Mouse (Mus musculus) heart, embryonic 13.5 days (tissue): ENCODE measurements at regions not wholly inside any gene's neighbourhood (a gene's known extent, or its start where the extent isn't known, plus 50 kb on each side); places are given as distances from the start of the nearest gene placed in this dataset.

ENCODE experiments used
- ATAC-seq: fragments of 200-750 bp; cut with Nextera tagmentation; 2 replicates; pipeline ENCODE4 v1.8.0; 2017; ENCODE audit warnings: moderate TSS enrichment; ENCODE audit not compliant: insufficient number of reproducible peaks, low FRiP score, low TSS enrichment; ENCODE audit errors: extremely low read depth
- H3K27ac ChIP-seq: fragments of 300-500 bp; sonication (generic); replicated peaks from 2 replicates; pipeline ENCODE4 v1.5.1; 2015; ENCODE audit warnings: moderate library complexity, mild to moderate bottlenecking, inconsistent platforms
- H3K27me3 ChIP-seq: fragments of 300-500 bp; sonication (generic); replicated peaks from 2 replicates; pipeline ENCODE4 v1.6.1; 2015; ENCODE audit warnings: mild to moderate bottlenecking, inconsistent platforms
- H3K36me3 ChIP-seq: fragments of 300-500 bp; sonication (generic); 2 replicates; pipeline ENCODE4 v1.6.1; 2015; ENCODE audit warnings: mild to moderate bottlenecking, inconsistent platforms
- H3K4me1 ChIP-seq: fragments of 300-500 bp; sonication (generic); 2 replicates; pipeline ENCODE4 v1.6.1; 2015; ENCODE audit warnings: inconsistent platforms
- H3K4me2 ChIP-seq: fragments of 300-500 bp; sonication (generic); 2 replicates; pipeline ENCODE4 v1.6.1; 2015; ENCODE audit warnings: inconsistent platforms, mild to moderate bottlenecking, moderate library complexity
- H3K4me3 ChIP-seq: fragments of 300-500 bp; sonication (generic); 2 replicates; pipeline ENCODE4 v1.5.1; 2015; ENCODE audit warnings: moderate library complexity, mild to moderate bottlenecking, inconsistent platforms
- H3K9ac ChIP-seq: fragments of 300-500 bp; sonication (generic); 2 replicates; pipeline ENCODE4 v1.6.1; 2015; ENCODE audit warnings: inconsistent platforms, mild to moderate bottlenecking, moderate library complexity
- H3K9me3 ChIP-seq: fragments of 300-500 bp; sonication (generic); 2 replicates; pipeline ENCODE4 v1.6.1; 2016; ENCODE audit warnings: inconsistent platforms
- WGBS: fragments of 180-500 bp; shearing (Covaris S2); methylation state at CpG from one replicate; pipeline ENCODE4 v1.1.7; 2015; ENCODE audit warnings: mixed read lengths; 5-methylcytosine and 5-hydroxymethylcytosine counted together

DNA sequence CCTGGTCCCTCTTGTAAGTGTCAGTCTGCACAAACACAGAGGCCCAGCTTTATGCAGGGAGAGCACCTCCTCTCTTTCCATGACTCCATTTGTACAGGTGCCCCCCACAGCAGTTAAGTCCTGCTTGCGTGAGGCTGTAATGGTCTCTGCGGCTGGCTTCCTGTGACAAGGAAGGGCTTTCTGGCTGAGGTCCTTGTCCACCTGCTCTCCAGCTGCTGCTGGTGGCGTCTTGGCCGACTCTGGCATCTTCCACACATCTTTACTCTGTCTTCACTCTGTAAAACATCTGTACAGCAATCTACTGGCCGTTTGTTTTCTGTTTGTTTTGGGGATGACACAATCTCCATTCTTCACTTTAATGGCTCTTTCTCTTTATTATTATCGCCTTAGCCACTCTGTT lies 60.8 kb downstream of the Rpusd4 start:
- 54% methylated on average over 6 of the region's 6 CpGs for WGBS
- ATAC-seq, result no peak
- Histone ChIP-seq H3K27ac (no peak overlapping the region), H3K9me3 (no peaks in the 10 kb centered on the region), H3K27me3 (no peaks in the 10 kb centered on the region), H3K4me1 (peaks cover 55% of the 10 kb centered on the region), H3K9ac (no peak overlapping the region), H3K4me3 (no peak overlapping the region), H3K4me2 (no peak overlapping the region), H3K36me3 (no peaks in the 10 kb centered on the region)

GRCm38 (mm10) chr9:35330386-35330785 lies 62.7 kb downstream of the Rpusd4 start:
- WGBS, result 85% methylated on average over 2 of the region's 2 CpGs

GRCm38 (mm10) chr9:35331241-35331680 lies 63.6 kb downstream of the Rpusd4 start:
- Histone ChIP-seq H3K27ac (peak overlapping the region; percentile 54), H3K9ac (peak overlapping the region; percentile 40), H3K9me3 (no peaks in the 10 kb centered on the region), H3K4me3 (no peak overlapping the region), H3K4me1 (peaks cover 78% of the 10 kb centered on the region), H3K36me3 (no peaks in the 10 kb centered on the region), H3K4me2 (no peak overlapping the region), H3K27me3 (no peaks in the 10 kb centered on the region)
- WGBS, result 55% methylated on average over 7 of the region's 7 CpGs
- no peak for ATAC-seq

More at GRCm38 (mm10) chr9:35330386-35330785, 62.7 kb downstream of the Rpusd4 start:
- H3K27me3 ChIP-seq, result no peaks in the 10 kb centered on the region
- H3K4me2 ChIP-seq, result no peak overlapping the region
- no peak overlapping the region for H3K4me3 ChIP-seq
- ATAC-seq, result no peak
- H3K36me3 ChIP-seq, result no peaks in the 10 kb centered on the region
- peaks cover 69% of the 10 kb centered on the region for H3K4me1 ChIP-seq
- no peaks in the 10 kb centered on the region for H3K9me3 ChIP-seq
- H3K9ac ChIP-seq, result no peak overlapping the region
- peak overlapping the region; percentile 54 for H3K27ac ChIP-seq

DNA sequence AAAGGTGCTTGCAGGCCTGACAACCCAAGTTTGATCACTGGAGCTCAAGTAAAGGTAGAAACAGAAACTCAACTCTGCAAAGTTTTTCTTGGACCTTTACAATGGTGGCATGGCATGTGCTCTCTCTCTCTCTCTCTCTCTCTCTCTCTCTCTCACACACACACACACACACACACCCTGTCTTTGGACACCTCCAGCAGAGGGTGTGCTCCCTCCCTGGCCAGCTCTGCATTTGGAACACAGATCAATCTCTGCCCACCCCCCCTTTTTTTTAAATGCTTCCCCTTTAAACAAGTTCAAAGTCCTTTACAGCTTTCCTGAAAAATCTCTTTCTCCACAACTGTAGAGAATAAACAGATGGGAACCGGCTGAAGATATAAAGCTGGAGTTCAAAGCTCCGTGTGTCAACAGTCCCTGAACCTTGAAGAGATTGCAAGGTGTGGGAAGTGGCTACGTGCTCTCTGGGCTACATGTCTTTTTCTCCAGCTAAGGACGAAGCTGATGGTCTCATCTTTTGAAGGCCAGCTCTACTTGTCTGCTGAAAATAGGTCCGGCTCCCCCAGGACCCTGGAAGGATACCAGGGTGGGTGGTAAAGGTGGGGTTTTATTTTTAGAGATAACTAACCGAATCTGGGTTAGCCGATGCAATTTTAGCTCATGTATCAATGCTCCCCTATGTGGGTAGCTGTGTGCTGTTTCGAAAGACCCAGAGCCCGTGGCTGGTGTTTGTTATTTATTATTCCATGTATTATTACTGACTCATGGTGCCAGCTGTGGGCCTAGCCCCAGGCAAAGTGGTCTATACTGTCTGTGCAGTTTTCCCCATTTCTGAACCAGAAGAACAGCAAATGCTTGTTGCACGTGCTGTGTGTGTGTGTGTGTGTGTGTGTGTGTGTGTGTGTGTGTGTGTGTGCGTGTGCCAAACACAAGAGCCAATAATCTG lies 65.3 kb downstream of the Rpusd4 start:
- H3K9me3 ChIP-seq, result no peaks in the 10 kb centered on the region
- peaks cover 83% of the 10 kb centered on the region for H3K4me1 ChIP-seq
- H3K27ac ChIP-seq, result peak overlapping the region; percentile 4; the same call in 1 of the 2 replicates
- ATAC-seq, result no peak
- H3K36me3 ChIP-seq, result no peaks in the 10 kb centered on the region
- H3K9ac ChIP-seq, result no peak overlapping the region; the same call in 1 of the 2 replicates
- H3K4me3 ChIP-seq, result no peak overlapping the region
- 56% methylated on average over 11 of the region's 11 CpGs for WGBS
- no peaks in the 10 kb centered on the region for H3K27me3 ChIP-seq
- no peak overlapping the region for H3K4me2 ChIP-seq

GRCm38 (mm10) chr9:35333631-35334005 lies 66.0 kb downstream of the Rpusd4 start:
- Histone ChIP-seq H3K9ac (no peak overlapping the region; the same call in 1 of the 2 replicates), H3K9me3 (no peaks in the 10 kb centered on the region), H3K27ac (no peak overlapping the region), H3K4me2 (no peak overlapping the region), H3K4me3 (no peak overlapping the region), H3K36me3 (no peaks in the 10 kb centered on the region), H3K4me1 (peaks cover 87% of the 10 kb centered on the region), H3K27me3 (no peaks in the 10 kb centered on the region)
- WGBS, result 73% methylated on average over 8 of the region's 8 CpGs
- no peak for ATAC-seq

GRCm38 (mm10) chr9:35334536-35334935 lies 66.9 kb downstream of the Rpusd4 start:
- Histone ChIP-seq H3K27ac (peak overlapping the region; percentile 86), H3K36me3 (no peaks in the 10 kb centered on the region), H3K9ac (no peak overlapping the region), H3K4me3 (no peak overlapping the region), H3K4me1 (peaks cover 92% of the 10 kb centered on the region), H3K27me3 (no peaks in the 10 kb centered on the region), H3K9me3 (no peaks in the 10 kb centered on the region), H3K4me2 (no peak overlapping the region)
- 57% methylated on average over 5 of the region's 5 CpGs for WGBS
- ATAC-seq, result no peak

DNA sequence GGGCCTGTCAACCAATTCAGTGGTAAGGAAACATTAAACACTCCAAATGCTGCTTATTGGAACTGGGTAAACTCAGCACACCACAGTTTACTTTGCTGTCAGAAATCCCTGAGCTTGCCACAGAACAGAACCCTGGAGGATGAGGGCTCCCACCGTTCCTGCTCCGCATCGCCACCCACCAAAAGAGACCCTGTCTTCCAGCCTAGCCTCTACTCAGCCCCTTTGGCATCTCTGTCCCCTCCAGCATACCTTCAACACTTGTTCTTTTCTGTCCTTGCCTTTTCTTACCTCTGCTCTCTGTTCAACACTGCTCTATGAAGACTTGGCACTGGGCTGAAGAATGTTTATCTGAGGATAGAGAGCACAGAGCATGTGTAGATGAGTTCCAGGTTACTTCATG lies 67.5 kb downstream of the Rpusd4 start:
- 67% methylated on average over 3 of the region's 3 CpGs for WGBS
- no peaks in the 10 kb centered on the region for H3K9me3 ChIP-seq
- H3K27ac ChIP-seq, result peak overlapping the region; percentile 86
- no peaks in the 10 kb centered on the region for H3K36me3 ChIP-seq
- no peaks in the 10 kb centered on the region for H3K27me3 ChIP-seq
- H3K4me2 ChIP-seq, result peak overlapping the region; percentile 47
- H3K9ac ChIP-seq, result no peak overlapping the region
- peaks cover 93% of the 10 kb centered on the region for H3K4me1 ChIP-seq
- no peak overlapping the region for H3K4me3 ChIP-seq
- ATAC-seq, result no peak

DNA sequence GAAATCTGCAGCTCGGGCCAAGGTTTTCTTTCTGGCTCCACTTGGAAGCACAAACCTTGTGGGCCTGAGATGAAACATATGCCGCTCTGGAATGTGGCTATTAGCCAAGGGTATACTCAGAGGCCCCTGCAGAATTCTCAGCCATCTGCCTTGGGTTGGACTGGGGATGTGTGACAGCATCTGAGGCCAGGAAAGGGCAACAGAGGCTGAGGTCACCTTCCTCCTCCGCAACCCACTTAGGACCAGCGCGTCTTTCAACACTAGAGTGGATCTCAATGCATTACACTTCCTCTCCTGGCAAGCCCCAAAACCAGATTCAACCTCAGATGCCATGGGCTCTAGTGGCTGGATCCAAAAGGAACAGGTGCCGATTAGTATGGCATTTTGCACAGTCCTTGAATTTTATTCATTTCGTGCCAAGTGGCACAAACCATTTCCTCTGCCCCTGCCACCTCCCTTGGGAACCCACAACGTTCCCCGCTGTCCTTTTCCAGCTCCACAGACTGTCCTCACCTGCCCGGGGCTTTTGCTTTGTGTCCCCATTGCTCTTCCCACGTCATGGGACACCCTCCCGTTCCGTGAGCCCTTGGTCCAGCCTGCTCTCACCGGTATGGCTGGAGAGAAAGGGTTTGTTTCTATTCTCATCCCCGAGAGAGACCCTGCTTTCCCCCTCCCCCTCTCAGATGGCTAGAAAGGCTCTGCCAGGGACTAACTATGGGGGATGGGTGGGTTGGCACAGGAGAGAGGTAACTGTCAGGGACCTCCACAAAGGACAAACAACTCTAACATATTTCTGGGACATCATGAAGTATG lies 68.4 kb downstream of the Rpusd4 start:
- Histone ChIP-seq H3K4me1 (peaks cover 94% of the 10 kb centered on the region), H3K27ac (peak overlapping the region; percentile 86), H3K4me3 (no peak overlapping the region), H3K4me2 (peak overlapping the region; percentile 47), H3K9me3 (no peaks in the 10 kb centered on the region), H3K27me3 (no peaks in the 10 kb centered on the region), H3K36me3 (no peaks in the 10 kb centered on the region), H3K9ac (no peak overlapping the region)
- 31% methylated on average over 15 of the region's 15 CpGs for WGBS
- peak; percentile 38; the same call in 1 of the 2 replicates for ATAC-seq

GRCm38 (mm10) chr9:35336701-35337055 lies 69.0 kb downstream of the Rpusd4 start:
- ATAC-seq, result no peak
- Histone ChIP-seq H3K4me1 (peaks cover 94% of the 10 kb centered on the region), H3K36me3 (no peaks in the 10 kb centered on the region), H3K27me3 (no peaks in the 10 kb centered on the region), H3K27ac (peak overlapping the region; percentile 86), H3K9me3 (no peaks in the 10 kb centered on the region), H3K9ac (no peak overlapping the region), H3K4me2 (no peak overlapping the region), H3K4me3 (no peak overlapping the region)
- 47% methylated on average over 5 of the region's 5 CpGs for WGBS

DNA sequence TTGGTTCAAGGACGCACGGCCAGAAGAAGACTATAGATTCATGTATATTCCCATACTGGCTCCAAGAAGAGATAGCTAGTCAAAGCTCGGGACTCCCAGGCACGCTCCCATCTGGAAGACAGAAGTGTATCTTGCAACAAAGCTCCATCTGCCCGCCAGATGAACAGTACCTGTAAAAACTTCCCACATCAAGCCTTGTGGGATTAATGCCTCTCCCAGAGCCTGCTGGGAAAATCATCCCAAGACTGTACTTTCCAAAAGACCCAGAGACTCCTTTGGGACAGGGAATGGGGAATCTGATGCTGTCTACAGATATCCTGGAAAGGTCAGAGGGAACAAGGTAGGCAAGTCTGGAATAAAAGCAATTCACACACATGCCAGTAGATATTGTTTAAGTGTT lies 71.2 kb downstream of the Rpusd4 start:
- Histone ChIP-seq H3K4me3 (no peak overlapping the region), H3K27ac (peak overlapping the region; percentile 87)
- 69% methylated on average over 5 of the region's 5 CpGs for WGBS

DNA sequence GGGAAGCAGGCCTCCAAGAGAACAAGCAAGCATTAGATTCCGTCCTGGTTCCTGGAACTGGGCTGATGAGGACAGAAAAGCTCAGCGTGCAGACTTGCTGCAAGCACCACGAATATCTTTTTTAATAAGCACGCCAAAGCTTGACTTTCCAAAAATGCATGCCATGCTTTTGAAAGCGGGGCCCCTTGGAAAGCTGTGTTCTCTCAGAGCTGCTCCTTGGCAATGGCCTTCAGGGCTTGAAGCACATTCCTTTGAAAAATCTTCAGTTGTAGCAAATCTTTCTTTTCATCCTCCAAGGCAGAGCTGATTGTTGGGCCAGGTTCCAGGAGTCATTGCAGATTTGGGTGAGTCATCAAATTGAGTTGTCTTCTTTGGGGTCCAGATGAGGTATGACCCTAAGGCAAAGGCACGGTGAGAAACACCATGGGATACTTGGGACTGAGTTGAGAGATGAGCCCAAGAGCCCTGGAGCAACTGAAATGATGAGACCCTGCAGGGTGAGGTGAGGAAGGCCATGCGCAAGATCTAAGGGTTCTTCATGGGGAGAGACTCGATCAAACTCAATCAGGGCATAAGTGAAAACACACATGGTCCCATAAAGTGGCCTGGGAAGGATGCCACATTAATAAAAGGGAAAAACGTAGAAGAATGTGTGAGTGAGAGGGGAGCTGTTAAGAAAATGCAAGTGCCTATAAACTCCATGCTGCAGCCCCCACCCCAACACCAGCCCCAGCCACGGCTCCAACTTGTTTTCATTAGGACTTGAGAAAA lies 72.0 kb downstream of the Rpusd4 start:
- 66% methylated on average over 10 of the region's 10 CpGs for WGBS
- peaks cover 93% of the 10 kb centered on the region for H3K4me1 ChIP-seq

More for the DNA sequence above, 71.2 kb downstream of the Rpusd4 start:
- Histone ChIP-seq H3K9me3 (no peaks in the 10 kb centered on the region), H3K36me3 (no peaks in the 10 kb centered on the region), H3K9ac (no peak overlapping the region), H3K4me2 (no peak overlapping the region), H3K27me3 (no peaks in the 10 kb centered on the region), H3K4me1 (peaks cover 93% of the 10 kb centered on the region)
- ATAC-seq, result no peak

More for the DNA sequence above, 72.0 kb downstream of the Rpusd4 start:
- H3K9ac ChIP-seq, result no peak overlapping the region
- H3K9me3 ChIP-seq, result no peaks in the 10 kb centered on the region
- no peaks in the 10 kb centered on the region for H3K36me3 ChIP-seq
- H3K4me2 ChIP-seq, result no peak overlapping the region
- H3K27me3 ChIP-seq, result no peaks in the 10 kb centered on the region
- H3K4me3 ChIP-seq, result no peak overlapping the region
- ATAC-seq, result no peak
- peak overlapping the region; percentile 87 for H3K27ac ChIP-seq
